Mouse (Mus musculus) neural tube, embryonic 11.5 days (tissue): ENCODE measurements around the gene Adprhl1. TPM values are rescaled to one million over a fixed set of nuclear protein-coding genes. Genes with fewer than 3 reads are reported as not detected.
A peak's percentile ranks its signal among the peaks of the same experiment; 100 is the strongest.

Experiments
- ATAC-seq: fragments of 200-750 bp; cut with Nextera tagmentation; 2 replicates; pipeline ENCODE4 v1.8.0; 2017; ENCODE audit warnings: moderate number of reproducible peaks, mild to moderate bottlenecking, moderate TSS enrichment, moderate library complexity; ENCODE audit not compliant: insufficient read depth, low FRiP score, low TSS enrichment
- DNase-seq: peaks from one replicate; pipeline ENCODE4 v3.0.0-alpha.2; 2015; ENCODE audit warnings: low spot score
- H3K27ac ChIP-seq: fragments of 300-500 bp; sonication (generic); 2 replicates; pipeline ENCODE4 v1.5.1; 2014; ENCODE audit warnings: low read depth, mild to moderate bottlenecking, low read length
- H3K27me3 ChIP-seq: fragments of 300-500 bp; sonication (generic); 2 replicates; pipeline ENCODE4 v1.6.1; 2014; ENCODE audit warnings: mild to moderate bottlenecking, low read length, mixed read lengths; ENCODE audit not compliant: control insufficient read depth, insufficient read depth
- H3K36me3 ChIP-seq: fragments of 300-500 bp; sonication (generic); 2 replicates; pipeline ENCODE4 v1.6.1; 2014; ENCODE audit warnings: mild to moderate bottlenecking, low read length, moderate library complexity, mixed read lengths; ENCODE audit not compliant: control insufficient read depth, insufficient read depth
- H3K4me1 ChIP-seq: fragments of 300-500 bp; sonication (generic); 2 replicates; pipeline ENCODE4 v1.6.1; 2014; ENCODE audit warnings: low read length, mixed read lengths; ENCODE audit not compliant: control insufficient read depth, insufficient read depth
- H3K4me2 ChIP-seq: fragments of 300-500 bp; sonication (generic); 2 replicates; pipeline ENCODE4 v1.6.1; 2014; ENCODE audit warnings: low read depth, mild to moderate bottlenecking, moderate library complexity
- H3K4me3 ChIP-seq: fragments of 300-500 bp; sonication (generic); 2 replicates; pipeline ENCODE4 v1.5.1; 2014; ENCODE audit warnings: low read depth, low read length
- H3K9ac ChIP-seq: fragments of 300-500 bp; sonication (generic); 2 replicates; pipeline ENCODE4 v1.6.1; 2014; ENCODE audit warnings: mild to moderate bottlenecking, low read length
- H3K9me3 ChIP-seq: fragments of 300-500 bp; sonication (generic); 2 replicates; pipeline ENCODE4 v1.6.1; 2016; ENCODE audit warnings: low read length; ENCODE audit not compliant: control insufficient read depth
- WGBS: fragments of 180-500 bp; shearing (Covaris S2); extraction: QIAGEN DNeasy Blood & Tissue Kit; methylation state at CpG from one replicate; pipeline ENCODE4 v1.1.7; 2014; 5-methylcytosine and 5-hydroxymethylcytosine counted together
- polyA plus RNA-seq: library from polyadenylated mRNA; unstranded; fragments of >200 nt; fragmentation: Nextera tagmentation; extraction: Ambion mirVana; gene quantifications from 2 replicates; pipeline ENCODE4 v1.2.1, GENCODE M21; 2014

The Adprhl1 gene
- polyA plus RNA-seq = 0.57 and 0.61 TPM in 2 replicates

GRCm38 (mm10) chr8:13254019-13254418 is at the start of gene Adprhl1:
Adprhl1 (minus strand) TSS chr8:13254162.
- Histone ChIP-seq H3K27me3 (no peaks in the 10 kb centered on the region), H3K36me3 (no peaks in the 10 kb centered on the region), H3K4me2 (no peak within 1 kb of the TSS), H3K9me3 (no peaks in the 10 kb centered on the region), H3K27ac (no peak within 1 kb of the TSS), H3K9ac (no peak within 1 kb of the TSS), H3K4me1 (no peaks in the 10 kb centered on the region), H3K4me3 (no peak within 1 kb of the TSS)
- DNase-seq (peak; percentile 58), ATAC-seq (0 out of 2 replicates have a peak, but pooled peaks have one; percentile 45)
- WGBS = 37% methylated on average over 8 of the region's 8 CpGs

GRCm38 (mm10) chr8:13301036-13301435 is 47.1 kb upstream of the Adprhl1 start:
- Histone ChIP-seq H3K4me1 (no peaks in the 10 kb centered on the region), H3K36me3 (peaks cover 29% of the 10 kb centered on the region)
- ATAC-seq = no peak

DNA sequence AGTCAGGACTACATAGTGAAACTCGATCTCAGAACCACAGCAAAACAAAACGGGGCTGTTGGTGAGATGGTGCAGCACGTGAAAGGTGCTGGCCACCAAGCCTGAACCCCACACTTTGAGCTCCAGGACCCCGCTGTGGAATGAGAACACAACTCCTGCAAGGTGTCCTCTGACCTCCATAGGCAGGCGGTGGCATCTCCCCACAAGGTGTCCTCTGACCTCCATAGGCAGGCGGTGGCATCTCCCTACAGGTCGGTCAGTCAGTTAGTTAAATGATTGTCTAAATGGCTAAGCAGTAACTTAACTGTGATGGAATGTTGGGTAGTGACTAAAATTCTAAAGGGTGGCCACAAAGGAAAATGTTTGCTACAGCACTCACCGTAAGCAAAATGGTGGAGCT is 45.6 kb upstream of the Adprhl1 start:
- no peak for ATAC-seq
- Histone ChIP-seq H3K4me3 (no peak overlapping the region), H3K9ac (no peak overlapping the region), H3K4me1 (no peaks in the 10 kb centered on the region), H3K9me3 (no peaks in the 10 kb centered on the region), H3K27me3 (no peaks in the 10 kb centered on the region), H3K36me3 (peaks cover 30% of the 10 kb centered on the region), H3K27ac (no peak overlapping the region), H3K4me2 (no peak overlapping the region)
- 95% methylated on average over 8 of the region's 8 CpGs for WGBS
- DNase-seq = no peak

More at GRCm38 (mm10) chr8:13301036-13301435, 47.1 kb upstream of the Adprhl1 start:
- Histone ChIP-seq H3K4me3 (no peak overlapping the region), H3K4me2 (no peak overlapping the region), H3K9ac (no peak overlapping the region), H3K9me3 (no peaks in the 10 kb centered on the region), H3K27me3 (no peaks in the 10 kb centered on the region), H3K27ac (no peak overlapping the region)
- DNase-seq = no peak
- 96% methylated on average over 7 of the region's 7 CpGs for WGBS

DNA sequence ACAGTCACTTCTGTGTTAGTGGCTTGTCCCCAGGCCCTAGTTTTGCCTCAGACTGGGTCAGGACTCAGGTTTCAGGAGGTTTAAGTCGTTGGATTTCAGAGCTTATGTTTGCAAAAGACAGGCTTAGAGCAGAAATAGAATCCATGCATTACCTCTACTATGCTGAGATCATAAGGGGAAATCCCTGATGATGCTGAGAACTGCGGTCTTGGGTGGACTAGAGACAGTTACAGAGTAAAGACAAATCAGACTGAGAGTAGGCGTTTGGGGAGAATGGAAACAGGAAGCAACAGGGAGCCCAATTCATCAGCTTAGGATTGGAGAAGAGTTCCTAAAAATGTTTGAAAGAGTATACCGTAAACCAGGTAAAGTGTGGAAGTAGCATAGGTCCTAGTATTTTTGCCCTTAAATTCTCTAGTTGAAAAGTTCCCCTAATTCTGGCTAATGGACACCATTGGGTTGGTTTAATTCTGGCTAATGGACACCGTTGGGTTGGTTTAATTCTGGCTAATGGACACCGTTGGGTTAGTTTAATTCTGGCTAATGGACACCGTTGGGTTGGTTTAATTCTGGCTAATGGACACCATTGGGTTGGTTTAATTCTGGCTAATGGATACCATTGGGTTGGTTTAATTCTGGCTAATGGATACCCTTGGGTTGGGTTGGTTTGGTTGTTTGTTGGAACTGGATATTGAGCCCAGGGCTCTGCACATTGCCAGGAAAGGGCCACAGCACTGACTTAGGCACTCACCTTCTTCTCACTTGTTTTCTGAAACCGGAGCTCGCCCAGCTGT is 39.9 kb upstream of the Adprhl1 start:
- no peak for ATAC-seq
- no peak overlapping the region for H3K9ac ChIP-seq
- H3K27ac ChIP-seq = no peak overlapping the region
- H3K4me3 ChIP-seq = no peak overlapping the region
- no peak overlapping the region for H3K4me2 ChIP-seq
- WGBS = 94% methylated on average over 9 of the region's 9 CpGs
- H3K9me3 ChIP-seq = no peaks in the 10 kb centered on the region
- peaks cover 4% of the 10 kb centered on the region; the same call in 1 of the 2 replicates for H3K4me1 ChIP-seq
- no peaks in the 10 kb centered on the region for H3K27me3 ChIP-seq
- H3K36me3 ChIP-seq = peaks cover 12% of the 10 kb centered on the region
- DNase-seq = no peak

DNA sequence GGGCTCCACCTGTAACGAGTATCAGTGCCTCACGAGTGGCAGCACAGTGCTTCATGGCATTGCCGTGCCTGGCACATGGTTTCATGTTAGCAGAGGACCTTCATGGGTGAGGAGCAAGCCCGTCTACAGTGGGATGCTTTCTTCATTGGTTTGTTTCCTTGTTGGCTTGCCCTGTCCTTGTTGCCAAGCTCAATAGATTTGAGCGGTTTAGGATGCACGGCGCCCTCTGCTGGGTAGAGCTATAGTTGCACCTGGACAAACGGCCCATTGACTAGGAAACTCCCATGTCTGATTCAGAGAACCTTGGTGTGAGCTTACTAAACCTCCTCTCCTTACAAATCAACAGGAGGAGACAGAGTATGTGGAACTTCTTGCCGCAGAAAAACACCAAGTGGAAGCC is 38.4 kb upstream of the Adprhl1 start:
- Histone ChIP-seq H3K36me3 (peaks cover 12% of the 10 kb centered on the region), H3K9me3 (no peaks in the 10 kb centered on the region), H3K4me2 (no peak overlapping the region), H3K27me3 (no peaks in the 10 kb centered on the region), H3K4me1 (peaks cover 5% of the 10 kb centered on the region; the same call in 1 of the 2 replicates), H3K4me3 (no peak overlapping the region), H3K27ac (no peak overlapping the region), H3K9ac (no peak overlapping the region)
- DNase-seq (peak; percentile 80), ATAC-seq (no peak)
- WGBS = 28% methylated on average over 9 of the region's 9 CpGs

DNA sequence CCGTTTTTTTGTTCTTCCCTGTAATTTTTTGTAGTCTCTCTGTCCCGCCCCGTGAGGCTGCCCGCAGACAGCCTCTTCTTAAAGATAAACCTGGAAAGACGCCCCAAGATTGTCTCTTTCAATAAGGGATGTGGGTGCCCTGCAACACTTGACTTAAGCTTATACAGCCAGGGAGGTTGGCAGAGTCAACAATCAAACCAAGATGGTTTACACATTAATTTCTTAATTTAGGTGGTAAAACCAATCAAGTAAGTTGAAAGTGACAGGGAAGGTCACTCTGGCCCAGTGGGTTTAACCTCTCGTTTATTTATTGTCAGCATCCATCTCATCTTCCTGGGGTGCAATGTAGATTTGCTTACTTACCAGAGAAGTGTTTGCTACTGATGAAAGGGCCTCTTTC is 34.7 kb upstream of the Adprhl1 start:
- ATAC-seq (no peak), DNase-seq (no peak)
- H3K9ac ChIP-seq = peak overlapping the region; percentile 76
- H3K36me3 ChIP-seq = peaks cover 2% of the 10 kb centered on the region; the same call in 1 of the 2 replicates
- H3K9me3 ChIP-seq = no peaks in the 10 kb centered on the region
- H3K4me2 ChIP-seq = peak overlapping the region; percentile 93
- no peak overlapping the region for H3K27ac ChIP-seq
- no peaks in the 10 kb centered on the region for H3K27me3 ChIP-seq
- 4% methylated on average over 6 of the region's 6 CpGs for WGBS
- peak overlapping the region; percentile 88 for H3K4me3 ChIP-seq
- peaks cover 12% of the 10 kb centered on the region for H3K4me1 ChIP-seq

GRCm38 (mm10) chr8:13287692-13288623 is 34.0 kb upstream of the Adprhl1 start, which contains the start of the genes Dcun1d2 and Tmco3:
Dcun1d2 (minus strand) TSS chr8:13288131.
Tmco3 (plus strand) TSS chr8:13288190.
- no peaks in the 10 kb centered on the region for H3K9me3 ChIP-seq
- WGBS = under 1% methylated on average over 79 of the region's 79 CpGs
- no peaks in the 10 kb centered on the region for H3K27me3 ChIP-seq
- peak within 1 kb of the TSS; percentile 88 for H3K4me3 ChIP-seq
- peaks cover 2% of the 10 kb centered on the region; the same call in 1 of the 2 replicates for H3K36me3 ChIP-seq
- H3K9ac ChIP-seq = peak within 1 kb of the TSS; percentile 76
- DNase-seq = peak; percentile 97
- H3K4me2 ChIP-seq = peak within 1 kb of the TSS; percentile 93
- H3K27ac ChIP-seq = peak within 1 kb of the TSS; percentile 78
- peaks cover 12% of the 10 kb centered on the region for H3K4me1 ChIP-seq
- peak; percentile 95 for ATAC-seq

GRCm38 (mm10) chr8:13287304-13287691 is 33.3 kb upstream of the Adprhl1 start:
- peak overlapping the region; percentile 78 for H3K27ac ChIP-seq
- H3K9ac ChIP-seq = peak overlapping the region; percentile 76
- peak; percentile 79 for DNase-seq
- no peaks in the 10 kb centered on the region for H3K27me3 ChIP-seq
- no peaks in the 10 kb centered on the region for H3K9me3 ChIP-seq
- H3K4me1 ChIP-seq = peaks cover 12% of the 10 kb centered on the region
- peak overlapping the region; percentile 93 for H3K4me2 ChIP-seq
- 1% methylated on average over 30 of the region's 34 CpGs for WGBS
- H3K36me3 ChIP-seq = no peaks in the 10 kb centered on the region
- H3K4me3 ChIP-seq = peak overlapping the region; percentile 88
- peak; percentile 54 for ATAC-seq
